Mouse (Mus musculus) pancreas, adult 10 weeks (tissue): Measurements from ENCODE around the gene Lrrk2. TPM values are rescaled to one million over a fixed set of nuclear protein-coding genes. Genes with fewer than 3 reads are reported as not detected.

ENCODE experiments used
- polyA plus RNA-seq: library from polyadenylated mRNA; stranded (reverse); fragments of 350-450 nt; fragmentation: Illumina TruSeq; extraction: RNeasy Lipid Tissue Mini Kit (QIAGEN cat#74804); gene quantifications from one replicate; pipeline ENCODE4 v1.2.3, GENCODE M21; 2015; ENCODE audit warnings: low read depth, low replicate concordance; ENCODE audit not compliant: insufficient read depth

Lrrk2 gene
- 3.0 TPM for polyA plus RNA-seq

DNA sequence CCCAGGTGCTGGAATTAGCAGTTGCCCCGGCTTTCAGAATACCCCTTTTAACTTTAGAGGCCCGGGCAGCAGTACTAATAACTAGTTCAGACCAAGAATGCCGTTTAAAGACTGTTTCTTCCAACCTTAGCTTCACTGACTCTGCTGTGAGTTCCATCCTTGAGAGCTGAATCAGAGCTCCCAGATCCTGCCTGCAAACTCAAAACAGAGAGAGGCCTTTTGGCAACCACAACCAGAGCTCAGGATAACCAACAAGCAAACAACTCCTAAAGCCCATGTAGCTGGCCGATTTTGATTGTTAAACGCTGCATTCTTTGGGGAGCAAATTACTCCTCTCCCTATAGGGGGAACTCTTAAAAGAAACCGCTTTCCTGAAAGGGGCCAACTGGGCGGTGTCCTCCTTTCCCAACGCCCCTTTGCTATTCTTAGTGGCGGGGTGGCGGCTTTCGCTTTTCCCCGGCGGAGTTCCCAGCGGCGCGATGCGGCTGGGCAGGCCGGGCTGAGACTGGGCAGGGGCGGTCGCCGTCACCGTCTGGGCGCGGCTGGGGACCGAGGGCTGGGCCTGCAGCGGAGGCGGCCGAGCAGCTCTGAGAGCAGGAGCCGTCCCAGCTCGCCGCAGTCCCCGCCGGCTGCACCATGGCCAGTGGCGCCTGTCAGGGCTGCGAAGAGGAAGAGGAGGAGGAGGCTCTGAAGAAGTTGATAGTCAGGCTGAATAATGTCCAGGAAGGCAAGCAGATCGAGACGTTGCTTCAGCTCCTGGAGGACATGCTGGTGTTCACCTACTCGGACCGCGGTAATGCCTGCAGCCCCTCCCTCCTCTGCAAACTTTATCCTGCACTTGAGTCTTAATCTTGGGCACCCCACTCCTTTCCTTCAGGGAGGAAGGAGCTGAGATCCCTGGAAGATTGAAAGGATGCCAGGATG, at the start of gene Lrrk2:
Lrrk2 (plus strand) TSS at position 531 of the 924 bp plus-strand sequence.

DNA sequence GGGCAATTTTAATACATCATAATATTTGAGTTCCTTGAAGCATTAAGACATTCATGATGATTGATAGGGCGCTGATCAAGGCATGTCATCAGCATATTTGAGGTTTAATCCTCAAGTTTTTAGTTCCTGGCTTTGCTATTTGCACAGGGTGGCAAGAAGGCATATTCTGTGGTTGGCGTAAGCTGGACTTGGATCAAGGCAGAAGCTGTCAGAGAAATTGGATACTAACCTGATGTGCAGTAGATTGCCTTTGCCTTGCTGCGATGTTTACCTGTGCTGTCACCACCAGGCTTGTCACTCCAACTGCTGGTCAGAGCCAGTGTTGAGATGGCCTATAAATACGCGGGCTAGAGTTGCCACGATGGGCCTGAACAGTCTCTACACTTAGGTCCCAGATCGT, 165.0 kb downstream of the Lrrk2 start, which contains the start of gene Smgc:
Smgc (plus strand) TSS at position 301 of the 400 bp plus-strand sequence.

Other genes starting within 250 kb of the Lrrk2 start
- 0.28 TPM for gene Slc2a13, start 99.9 kb upstream of the Lrrk2 start, polyA plus RNA-seq
- not detected for gene Smgc, start 165.1 kb downstream of the Lrrk2 start, polyA plus RNA-seq